Mouse (Mus musculus) forelimb bud, embryonic 11.5 days (tissue): ENCODE measurements at regions not wholly inside any gene's neighbourhood (a gene's known extent, or its start where the extent isn't known, plus 50 kb on each side); places are given as distances from the start of the nearest gene placed in this dataset.

Experiments
- DNase-seq: peaks from one replicate; pipeline ENCODE4 v3.0.0-alpha.2; 2012; ENCODE audit warnings: low read depth, low spot score

- peak; percentile 64 for DNase-seq
These were observed 146.1 kb downstream of the Psat1 start for GRCm38 (mm10) chr19:15800856-15801706.

GRCm38 (mm10) chr19:15796466-15796865 lies 150.7 kb downstream of the Psat1 start:
- DNase-seq = no peak

GRCm38 (mm10) chr19:15791942-15792341 lies 155.2 kb downstream of the Psat1 start:
- no peak for DNase-seq

GRCm38 (mm10) chr19:15791264-15791913 lies 155.7 kb downstream of the Psat1 start:
- DNase-seq = no peak

- DNase-seq = no peak
These were observed 156.4 kb downstream of the Psat1 start for GRCm38 (mm10) chr19:15790620-15791263.

- DNase-seq = no peak
These were observed 157.4 kb downstream of the Psat1 start for GRCm38 (mm10) chr19:15789741-15790140.

GRCm38 (mm10) chr19:15784644-15785043 lies 162.5 kb downstream of the Psat1 start:
- no peak for DNase-seq

GRCm38 (mm10) chr19:15769651-15770050 lies 177.5 kb downstream of the Psat1 start:
- no peak for DNase-seq

GRCm38 (mm10) chr19:15761086-15761485 lies 186.1 kb downstream of the Psat1 start:
- no peak for DNase-seq

- no peak for DNase-seq
These were observed 201.9 kb downstream of the Psat1 start for GRCm38 (mm10) chr19:15745026-15745777.

- no peak for DNase-seq
These were observed 210.9 kb downstream of the Psat1 start for GRCm38 (mm10) chr19:15736200-15736599.

GRCm38 (mm10) chr19:15726785-15727406 lies 220.2 kb downstream of the Psat1 start:
- DNase-seq = peak; percentile 29

GRCm38 (mm10) chr19:15692379-15693023 lies 254.6 kb downstream of the Psat1 start:
- no peak for DNase-seq

- no peak for DNase-seq
These were observed 277.1 kb downstream of the Psat1 start for GRCm38 (mm10) chr19:15669996-15670395.

GRCm38 (mm10) chr19:15669541-15669940 lies 277.6 kb downstream of the Psat1 start:
- no peak for DNase-seq

- no peak for DNase-seq
These were observed 278.5 kb downstream of the Psat1 start for GRCm38 (mm10) chr19:15668624-15669016.

GRCm38 (mm10) chr19:15667889-15668623 lies 279.1 kb downstream of the Psat1 start:
- peak; percentile 35 for DNase-seq

GRCm38 (mm10) chr19:15663659-15664255 lies 283.4 kb downstream of the Psat1 start:
- no peak for DNase-seq

- no peak for DNase-seq
These were observed 288.5 kb downstream of the Psat1 start for GRCm38 (mm10) chr19:15658611-15659010.

- no peak for DNase-seq
These were observed 289.3 kb downstream of the Psat1 start for GRCm38 (mm10) chr19:15657846-15658245.
